Mouse (Mus musculus): Measurements from ENCODE around the gene Pdzd8. TPM values are rescaled to one million over a fixed set of nuclear protein-coding genes. Genes with fewer than 3 reads are reported as not detected.

Pdzd8 gene
- polyA plus RNA-seq, 1 experiment from 2014 or later = 16.5 TPM

GRCm38 (mm10) chr19:59382416-59382917 lies 36.9 kb upstream of the Pdzd8 start:
- H3K9me3 ChIP-seq (ENCODE audit: low read depth, low read length) = no peaks in the 10 kb centered on the region
- H3K9ac ChIP-seq = no peak overlapping the region
- ATAC-seq (ENCODE audit: insufficient read depth) (no peak), DNase-seq (no peak)
- no peak overlapping the region for H3K27ac ChIP-seq (ENCODE audit: low read depth)
- no peaks in the 10 kb centered on the region for H3K36me3 ChIP-seq (ENCODE audit: insufficient read depth)
- TF ChIP-seq CTCF (IDR thresholded peaks at IDR 0.05; ENCODE audit: low read depth) = no peak
- H3K4me2 ChIP-seq = no peak overlapping the region
- no peak overlapping the region for H3K4me3 ChIP-seq (ENCODE audit: low read depth, low read length)
- H3K27me3 ChIP-seq (ENCODE audit: insufficient read depth, low read length) = no peaks in the 10 kb centered on the region
- no peaks in the 10 kb centered on the region for H3K4me1 ChIP-seq (ENCODE audit: insufficient read depth)

DNA sequence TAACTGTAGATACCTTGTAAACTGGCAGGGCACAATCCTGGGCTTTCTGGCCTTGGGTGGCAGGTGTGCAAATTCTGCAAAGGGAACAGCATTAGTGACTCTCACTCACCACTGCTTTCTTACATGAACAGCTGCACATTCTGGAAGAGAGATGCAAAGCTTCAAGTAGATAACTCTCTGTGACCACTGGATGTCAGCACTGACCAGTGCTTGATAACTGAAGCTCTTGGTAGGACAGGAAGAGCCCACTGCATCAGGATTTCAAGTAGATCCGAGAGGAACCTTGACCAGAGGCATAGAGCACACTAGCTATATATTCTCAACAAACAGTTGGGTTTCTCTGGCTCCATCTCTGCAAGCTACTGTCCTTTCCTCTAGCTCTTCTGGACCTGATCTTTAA lies 34.4 kb upstream of the Pdzd8 start:
- no peak overlapping the region for H3K9ac ChIP-seq
- DNase-seq (peak; percentile 33), ATAC-seq (ENCODE audit: insufficient read depth) (no peak)
- H3K4me2 ChIP-seq = no peak overlapping the region
- no peaks in the 10 kb centered on the region for H3K9me3 ChIP-seq (ENCODE audit: low read depth, low read length)
- no peaks in the 10 kb centered on the region for H3K4me1 ChIP-seq (ENCODE audit: insufficient read depth)
- H3K4me3 ChIP-seq (ENCODE audit: low read depth, low read length) = no peak overlapping the region
- no peaks in the 10 kb centered on the region for H3K36me3 ChIP-seq (ENCODE audit: insufficient read depth)
- 45% methylated on average over 1 of the region's 1 CpGs for WGBS
- no peaks in the 10 kb centered on the region for H3K27me3 ChIP-seq (ENCODE audit: insufficient read depth, low read length)
- H3K27ac ChIP-seq (ENCODE audit: low read depth) = no peak overlapping the region
- peak; percentile 23; the same call in 1 of the 2 replicates for TF ChIP-seq CTCF (IDR thresholded peaks at IDR 0.05; ENCODE audit: low read depth)

- TF ChIP-seq CTCF (IDR thresholded peaks at IDR 0.05; ENCODE audit: low read depth) = peak; percentile 39
- H3K4me1 ChIP-seq (ENCODE audit: insufficient read depth) = no peaks in the 10 kb centered on the region
- H3K9ac ChIP-seq = no peak overlapping the region
- no peak for ATAC-seq (ENCODE audit: insufficient read depth)
- no peaks in the 10 kb centered on the region for H3K27me3 ChIP-seq (ENCODE audit: insufficient read depth, low read length)
- no peaks in the 10 kb centered on the region for H3K36me3 ChIP-seq (ENCODE audit: insufficient read depth)
- no peak for DNase-seq
- H3K4me2 ChIP-seq = no peak overlapping the region
- no peak overlapping the region for H3K4me3 ChIP-seq (ENCODE audit: low read depth, low read length)
- H3K27ac ChIP-seq (ENCODE audit: low read depth) = no peak overlapping the region
- WGBS = 72% methylated on average over 2 of the region's 2 CpGs
- H3K9me3 ChIP-seq (ENCODE audit: low read depth, low read length) = no peaks in the 10 kb centered on the region
Observed at GRCm38 (mm10) chr19:59376481-59376880, 30.9 kb upstream of the Pdzd8 start.

- Histone ChIP-seq H3K27ac (ENCODE audit: low read depth) (no peak overlapping the region), H3K9ac (no peak overlapping the region), H3K4me1 (ENCODE audit: insufficient read depth) (no peaks in the 10 kb centered on the region), H3K9me3 (ENCODE audit: low read depth, low read length) (no peaks in the 10 kb centered on the region), H3K27me3 (ENCODE audit: insufficient read depth, low read length) (no peaks in the 10 kb centered on the region), H3K4me3 (ENCODE audit: low read depth, low read length) (no peak overlapping the region), H3K4me2 (no peak overlapping the region), H3K36me3 (ENCODE audit: insufficient read depth) (no peaks in the 10 kb centered on the region)
- TF ChIP-seq CTCF (IDR thresholded peaks at IDR 0.05; ENCODE audit: low read depth) = no peak
- DNase-seq (no peak), ATAC-seq (ENCODE audit: insufficient read depth) (no peak)
- 81% methylated on average over 6 of the region's 6 CpGs for whole genome bisulfite sequencing
Observed at GRCm38 (mm10) chr19:59374940-59375339, 29.4 kb upstream of the Pdzd8 start.

DNA sequence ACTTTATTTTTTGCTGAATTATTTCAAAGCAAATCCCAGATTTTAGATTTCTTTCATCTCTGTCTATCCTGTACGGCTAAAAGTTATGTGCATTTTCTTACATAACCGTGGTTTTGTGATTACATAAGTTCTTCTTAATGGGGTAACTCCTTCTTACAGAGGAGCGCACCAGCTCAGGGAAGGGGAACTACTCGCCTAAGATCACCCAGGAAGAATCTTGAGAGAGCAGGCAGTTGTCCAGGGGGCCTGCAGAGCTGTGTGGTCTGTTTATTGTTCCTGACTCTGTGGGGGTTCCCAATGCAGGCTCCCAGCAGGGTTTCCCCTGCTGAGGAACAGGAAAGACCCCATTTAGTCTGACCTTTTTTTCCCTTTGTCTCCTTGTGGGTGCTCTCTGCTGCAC lies 27.3 kb upstream of the Pdzd8 start:
- TF ChIP-seq CTCF (IDR thresholded peaks at IDR 0.05; ENCODE audit: low read depth) = no peak
- H3K9me3 ChIP-seq (ENCODE audit: low read depth, low read length) = no peaks in the 10 kb centered on the region
- 45% methylated on average over 4 of the region's 4 CpGs for WGBS
- H3K9ac ChIP-seq = no peak overlapping the region
- ATAC-seq (ENCODE audit: insufficient read depth) = no peak
- no peak overlapping the region for H3K4me2 ChIP-seq
- H3K36me3 ChIP-seq (ENCODE audit: insufficient read depth) = no peaks in the 10 kb centered on the region
- DNase-seq = no peak
- H3K27me3 ChIP-seq (ENCODE audit: insufficient read depth, low read length) = no peaks in the 10 kb centered on the region
- no peak overlapping the region for H3K27ac ChIP-seq (ENCODE audit: low read depth)
- H3K4me3 ChIP-seq (ENCODE audit: low read depth, low read length) = no peak overlapping the region
- H3K4me1 ChIP-seq (ENCODE audit: insufficient read depth) = no peaks in the 10 kb centered on the region

DNA sequence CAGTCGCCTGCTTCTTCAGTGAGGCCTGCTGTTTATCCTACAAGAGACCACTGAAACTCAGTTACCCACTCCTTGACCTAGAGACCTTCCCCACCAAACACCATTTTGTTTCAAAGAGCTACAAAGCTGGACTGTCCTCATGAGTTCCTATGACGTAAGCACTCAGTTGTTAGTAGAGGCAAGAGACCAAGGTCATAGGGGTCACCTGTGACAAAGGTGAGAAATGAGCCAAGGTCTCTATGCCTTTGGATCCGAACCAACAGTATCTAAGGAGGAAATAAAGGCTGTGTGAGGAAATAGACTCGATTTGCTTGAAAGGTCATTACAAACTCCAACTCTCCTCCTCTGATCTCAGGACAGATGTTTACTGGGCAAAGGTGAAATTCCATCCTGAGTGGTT lies 25.4 kb upstream of the Pdzd8 start:
- TF ChIP-seq CTCF (IDR thresholded peaks at IDR 0.05; ENCODE audit: low read depth) = no peak
- Histone ChIP-seq H3K9ac (no peak overlapping the region), H3K36me3 (ENCODE audit: insufficient read depth) (no peaks in the 10 kb centered on the region), H3K4me3 (ENCODE audit: low read depth, low read length) (no peak overlapping the region), H3K27ac (ENCODE audit: low read depth) (no peak overlapping the region), H3K4me2 (no peak overlapping the region), H3K9me3 (ENCODE audit: low read depth, low read length) (no peaks in the 10 kb centered on the region), H3K27me3 (ENCODE audit: insufficient read depth, low read length) (no peaks in the 10 kb centered on the region), H3K4me1 (ENCODE audit: insufficient read depth) (no peaks in the 10 kb centered on the region)
- DNase-seq = no peak
- ATAC-seq (ENCODE audit: insufficient read depth) = no peak
- WGBS = 65% methylated on average over 4 of the region's 4 CpGs

DNA sequence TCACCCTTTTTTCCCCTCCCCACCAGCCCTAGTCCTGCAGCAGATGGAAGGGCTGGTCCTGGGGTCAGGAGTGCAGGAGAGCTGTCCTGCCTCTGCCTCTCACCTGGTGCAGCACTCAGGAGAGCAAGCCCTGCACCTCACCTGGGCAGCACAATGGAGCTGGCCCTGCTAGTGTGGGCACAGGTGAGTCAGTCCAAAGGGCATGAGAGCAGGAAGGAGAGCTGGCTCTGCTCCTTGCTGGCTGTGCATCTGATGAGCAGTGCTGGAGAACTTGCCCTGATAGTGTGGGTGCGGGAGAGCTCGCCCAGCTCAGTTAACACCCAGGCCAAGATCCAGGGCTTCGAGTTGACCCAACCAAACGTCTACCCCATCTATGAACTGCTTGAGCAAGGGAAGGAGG lies 22.3 kb upstream of the Pdzd8 start:
- no peak overlapping the region for H3K9ac ChIP-seq
- DNase-seq (no peak), ATAC-seq (ENCODE audit: insufficient read depth) (no peak)
- H3K9me3 ChIP-seq (ENCODE audit: low read depth, low read length) = no peaks in the 10 kb centered on the region
- H3K27me3 ChIP-seq (ENCODE audit: insufficient read depth, low read length) = no peaks in the 10 kb centered on the region
- no peak for TF ChIP-seq CTCF (IDR thresholded peaks at IDR 0.05; ENCODE audit: low read depth)
- H3K4me3 ChIP-seq (ENCODE audit: low read depth, low read length) = no peak overlapping the region
- 77% methylated on average over 4 of the region's 4 CpGs for WGBS
- no peak overlapping the region for H3K4me2 ChIP-seq
- H3K4me1 ChIP-seq (ENCODE audit: insufficient read depth) = no peaks in the 10 kb centered on the region
- no peaks in the 10 kb centered on the region for H3K36me3 ChIP-seq (ENCODE audit: insufficient read depth)
- H3K27ac ChIP-seq (ENCODE audit: low read depth) = no peak overlapping the region

DNA sequence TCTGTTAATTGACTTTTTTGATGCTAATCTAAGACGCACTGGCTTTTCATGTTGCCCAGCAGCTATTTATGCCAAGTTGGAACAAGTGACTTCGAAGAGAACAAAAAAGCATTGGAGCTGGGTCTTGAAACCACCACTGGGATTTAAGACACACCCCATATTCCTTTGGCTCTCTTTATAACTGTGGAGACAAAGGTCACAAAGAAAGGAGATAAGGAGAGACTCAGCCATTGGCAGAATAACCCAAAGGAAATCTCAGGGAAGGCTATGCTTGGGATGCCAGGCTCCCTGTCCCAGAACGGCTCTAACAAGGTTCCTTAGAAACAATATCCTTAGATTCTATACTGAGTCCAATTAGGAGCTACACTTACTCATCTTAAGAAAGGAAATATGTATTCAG lies 21.1 kb upstream of the Pdzd8 start:
- DNase-seq = no peak
- H3K27ac ChIP-seq (ENCODE audit: low read depth) = no peak overlapping the region
- no peak overlapping the region for H3K4me2 ChIP-seq
- H3K27me3 ChIP-seq (ENCODE audit: insufficient read depth, low read length) = no peaks in the 10 kb centered on the region
- no peak for TF ChIP-seq CTCF (IDR thresholded peaks at IDR 0.05; ENCODE audit: low read depth)
- H3K9ac ChIP-seq = no peak overlapping the region
- no peak for ATAC-seq (ENCODE audit: insufficient read depth)
- no peaks in the 10 kb centered on the region for H3K4me1 ChIP-seq (ENCODE audit: insufficient read depth)
- 74% methylated on average over 3 of the region's 3 CpGs for WGBS
- H3K9me3 ChIP-seq (ENCODE audit: low read depth, low read length) = no peaks in the 10 kb centered on the region
- no peak overlapping the region for H3K4me3 ChIP-seq (ENCODE audit: low read depth, low read length)
- H3K36me3 ChIP-seq (ENCODE audit: insufficient read depth) = no peaks in the 10 kb centered on the region

Data from lung, embryonic 14.5 days (tissue).